Mouse (Mus musculus): ENCODE measurements around the gene Lsamp. TPM values are rescaled to one million over a fixed set of nuclear protein-coding genes. Genes with fewer than 3 reads are reported as not detected.

The Lsamp gene
- polyA plus RNA-seq, 1 experiment: not detected

- Histone ChIP-seq H3ac (ENCODE audit: control insufficient read depth, insufficient read length) (no peak overlapping the region), H3K4me3 (no peak overlapping the region), H3K27me3 (ENCODE audit: control insufficient read depth, insufficient read depth, insufficient read length) (no peaks in the 10 kb centered on the region), H3K4me2 (ENCODE audit: low read depth) (no peak overlapping the region), H3K36me3 (ENCODE audit: control insufficient read depth, insufficient read depth) (no peaks in the 10 kb centered on the region), H3K79me2 (ENCODE audit: control insufficient read depth, insufficient read depth) (no peaks in the 10 kb centered on the region)
- TF ChIP-seq USF1 (IDR thresholded peaks at IDR 0.05; ENCODE audit: low read depth): no peak
- TF ChIP-seq TCF12 (IDR thresholded peaks at IDR 0.05; ENCODE audit: insufficient read depth, poor library complexity, severe bottlenecking): no peak
- no peak for TF ChIP-seq CEBPB (IDR thresholded peaks at IDR 0.05; ENCODE audit: insufficient read depth, poor library complexity, severe bottlenecking)
- TF ChIP-seq E2F4 (IDR thresholded peaks at IDR 0.05; ENCODE audit: insufficient read depth): no peak
- no peak for TF ChIP-seq MAX (IDR thresholded peaks at IDR 0.05; ENCODE audit: low read depth)
- no peak for TF ChIP-seq REST (IDR thresholded peaks at IDR 0.05; ENCODE audit: insufficient read depth, insufficient read length)
- no peak for TF ChIP-seq TCF3 (IDR thresholded peaks at IDR 0.05; ENCODE audit: insufficient read length, low read depth)
- no peak for TF ChIP-seq MYOD1 (IDR thresholded peaks at IDR 0.05; ENCODE audit: control insufficient read depth in 1 of 3, insufficient read length in 2 of 3, low read depth in 2 of 3)
- no peak for TF ChIP-seq SRF (IDR thresholded peaks at IDR 0.05; ENCODE audit: control insufficient read depth, insufficient read length, low read depth)
- no peak for TF ChIP-seq POLR2AphosphoS2 (IDR thresholded peaks at IDR 0.05; ENCODE audit: insufficient read length, low read depth)
These were observed 479.4 kb downstream of the Lsamp start for GRCm38 (mm10) chr16:40463411-40464058.

- H3K4me2 ChIP-seq (ENCODE audit: low read depth): no peak overlapping the region
- H3K4me3 ChIP-seq: no peak overlapping the region
- no peaks in the 10 kb centered on the region for H3K79me2 ChIP-seq (ENCODE audit: control insufficient read depth, insufficient read depth)
- H3K27me3 ChIP-seq (ENCODE audit: control insufficient read depth, insufficient read depth, insufficient read length): no peaks in the 10 kb centered on the region
- H3ac ChIP-seq (ENCODE audit: control insufficient read depth, insufficient read length): no peak overlapping the region
- TF ChIP-seq REST (IDR thresholded peaks at IDR 0.05; ENCODE audit: insufficient read depth, insufficient read length) (no peak), E2F4 (IDR thresholded peaks at IDR 0.05; ENCODE audit: insufficient read depth) (no peak), TCF12 (IDR thresholded peaks at IDR 0.05; ENCODE audit: insufficient read depth, poor library complexity, severe bottlenecking) (no peak), POLR2A (IDR thresholded peaks at IDR 0.05; ENCODE audit: insufficient read length, low read depth) (no peak), SRF (IDR thresholded peaks at IDR 0.05; ENCODE audit: control insufficient read depth, insufficient read length, low read depth) (no peak)
- H3K36me3 ChIP-seq (ENCODE audit: control insufficient read depth, insufficient read depth): no peaks in the 10 kb centered on the region
These were observed 482.4 kb downstream of the Lsamp start for GRCm38 (mm10) chr16:40466596-40466995.

- no peaks in the 10 kb centered on the region for H3K27me3 ChIP-seq (ENCODE audit: control insufficient read depth, insufficient read depth, insufficient read length)
- H3K79me2 ChIP-seq (ENCODE audit: control insufficient read depth, insufficient read depth): no peaks in the 10 kb centered on the region
- TF ChIP-seq USF1 (IDR thresholded peaks at IDR 0.05; ENCODE audit: low read depth): no peak
- TF ChIP-seq SRF (IDR thresholded peaks at IDR 0.05; ENCODE audit: control insufficient read depth, insufficient read length, low read depth): no peak
- no peak for TF ChIP-seq MYOD1 (IDR thresholded peaks at IDR 0.05; ENCODE audit: control insufficient read depth in 1 of 3, insufficient read length in 2 of 3, low read depth in 2 of 3)
- TF ChIP-seq E2F4 (IDR thresholded peaks at IDR 0.05; ENCODE audit: insufficient read depth): no peak
- no peak for TF ChIP-seq TCF3 (IDR thresholded peaks at IDR 0.05; ENCODE audit: insufficient read length, low read depth)
- TF ChIP-seq POLR2A (IDR thresholded peaks at IDR 0.05; ENCODE audit: insufficient read length, low read depth): no peak
- no peak for TF ChIP-seq REST (IDR thresholded peaks at IDR 0.05; ENCODE audit: insufficient read depth, insufficient read length)
- TF ChIP-seq CEBPB (IDR thresholded peaks at IDR 0.05; ENCODE audit: insufficient read depth, poor library complexity, severe bottlenecking): no peak
- no peak for TF ChIP-seq POLR2AphosphoS2 (IDR thresholded peaks at IDR 0.05; ENCODE audit: insufficient read length, low read depth)
- H3K36me3 ChIP-seq (ENCODE audit: control insufficient read depth, insufficient read depth): no peaks in the 10 kb centered on the region
- H3K4me2 ChIP-seq (ENCODE audit: low read depth): no peak overlapping the region
- H3K4me3 ChIP-seq: no peak overlapping the region
- H3ac ChIP-seq (ENCODE audit: control insufficient read depth, insufficient read length): no peak overlapping the region
These were observed 486.8 kb downstream of the Lsamp start for GRCm38 (mm10) chr16:40470946-40471345.

GRCm38 (mm10) chr16:40471967-40472366 lies 487.8 kb downstream of the Lsamp start:
- H3ac ChIP-seq (ENCODE audit: control insufficient read depth, insufficient read length): no peak overlapping the region
- no peak overlapping the region for H3K4me2 ChIP-seq (ENCODE audit: low read depth)
- no peaks in the 10 kb centered on the region for H3K27me3 ChIP-seq (ENCODE audit: control insufficient read depth, insufficient read depth, insufficient read length)
- TF ChIP-seq TCF12 (IDR thresholded peaks at IDR 0.05; ENCODE audit: insufficient read depth, poor library complexity, severe bottlenecking) (no peak), MYOG (IDR thresholded peaks at IDR 0.05; ENCODE audit: control insufficient read depth in 1 of 3, insufficient read depth in 1 of 3, insufficient read length in 2 of 3, low read depth in 2 of 3) (no peak), REST (IDR thresholded peaks at IDR 0.05; ENCODE audit: insufficient read depth, insufficient read length) (no peak), E2F4 (IDR thresholded peaks at IDR 0.05; ENCODE audit: insufficient read depth) (no peak), CEBPB (IDR thresholded peaks at IDR 0.05; ENCODE audit: insufficient read depth, poor library complexity, severe bottlenecking) (no peak), POLR2AphosphoS2 (IDR thresholded peaks at IDR 0.05; ENCODE audit: insufficient read length, low read depth) (no peak), SRF (IDR thresholded peaks at IDR 0.05; ENCODE audit: control insufficient read depth, insufficient read length, low read depth) (no peak), POLR2A (IDR thresholded peaks at IDR 0.05; ENCODE audit: insufficient read length, low read depth) (no peak), TCF3 (IDR thresholded peaks at IDR 0.05; ENCODE audit: insufficient read length, low read depth) (no peak), USF1 (IDR thresholded peaks at IDR 0.05; ENCODE audit: low read depth) (no peak), MYOD1 (IDR thresholded peaks at IDR 0.05; ENCODE audit: control insufficient read depth in 1 of 3, insufficient read length in 2 of 3, low read depth in 2 of 3) (no peak), MAX (IDR thresholded peaks at IDR 0.05; ENCODE audit: low read depth) (no peak)
- H3K79me2 ChIP-seq (ENCODE audit: control insufficient read depth, insufficient read depth): no peaks in the 10 kb centered on the region
- no peaks in the 10 kb centered on the region for H3K36me3 ChIP-seq (ENCODE audit: control insufficient read depth, insufficient read depth)
- H3K4me3 ChIP-seq: no peak overlapping the region

GRCm38 (mm10) chr16:40491606-40492005 lies 507.4 kb downstream of the Lsamp start:
- Histone ChIP-seq H3K4me2 (ENCODE audit: low read depth) (no peak overlapping the region), H3K36me3 (ENCODE audit: control insufficient read depth, insufficient read depth) (no peaks in the 10 kb centered on the region), H3ac (ENCODE audit: control insufficient read depth, insufficient read length) (no peak overlapping the region), H3K79me2 (ENCODE audit: control insufficient read depth, insufficient read depth) (no peaks in the 10 kb centered on the region), H3K27me3 (ENCODE audit: control insufficient read depth, insufficient read depth, insufficient read length) (no peaks in the 10 kb centered on the region), H3K4me3 (no peak overlapping the region)
- TF ChIP-seq POLR2A (IDR thresholded peaks at IDR 0.05; ENCODE audit: insufficient read length, low read depth): no peak
- no peak for TF ChIP-seq MYOG (IDR thresholded peaks at IDR 0.05; ENCODE audit: control insufficient read depth in 1 of 3, insufficient read depth in 1 of 3, insufficient read length in 2 of 3, low read depth in 2 of 3)
- TF ChIP-seq REST (IDR thresholded peaks at IDR 0.05; ENCODE audit: insufficient read depth, insufficient read length): no peak
- TF ChIP-seq TCF3 (IDR thresholded peaks at IDR 0.05; ENCODE audit: insufficient read length, low read depth): no peak
- no peak for TF ChIP-seq POLR2AphosphoS2 (IDR thresholded peaks at IDR 0.05; ENCODE audit: insufficient read length, low read depth)
- no peak for TF ChIP-seq MAX (IDR thresholded peaks at IDR 0.05; ENCODE audit: low read depth)
- no peak for TF ChIP-seq CEBPB (IDR thresholded peaks at IDR 0.05; ENCODE audit: insufficient read depth, poor library complexity, severe bottlenecking)
- no peak for TF ChIP-seq MYOD1 (IDR thresholded peaks at IDR 0.05; ENCODE audit: control insufficient read depth in 1 of 3, insufficient read length in 2 of 3, low read depth in 2 of 3)
